Mouse (Mus musculus): ENCODE data around the gene Ptprd.

Gene Ptprd

GRCm38 (mm10) chr4:76865585-76865984 lies 1346.2 kb downstream of the Ptprd start:
- no peak for DNase-seq

- no peak for DNase-seq
Measured at GRCm38 (mm10) chr4:76846265-76846664, 1365.5 kb downstream of the Ptprd start.

GRCm38 (mm10) chr4:76839016-76839415 lies 1372.7 kb downstream of the Ptprd start:
- DNase-seq, result no peak

GRCm38 (mm10) chr4:76812138-76812537 lies 1399.6 kb downstream of the Ptprd start:
- DNase-seq, result no peak

- DNase-seq, result no peak
Measured at GRCm38 (mm10) chr4:76802708-76803107, 1409.1 kb downstream of the Ptprd start.

- no peak for DNase-seq
Measured at GRCm38 (mm10) chr4:76798010-76799007, 1413.5 kb downstream of the Ptprd start.

GRCm38 (mm10) chr4:76785389-76785788 lies 1426.4 kb downstream of the Ptprd start:
- no peak for DNase-seq

GRCm38 (mm10) chr4:76779558-76780124 lies 1432.1 kb downstream of the Ptprd start:
- no peak for DNase-seq

- no peak for DNase-seq
Measured at GRCm38 (mm10) chr4:76766918-76767317, 1444.8 kb downstream of the Ptprd start.

- no peak for DNase-seq
Measured at GRCm38 (mm10) chr4:76766429-76766828, 1445.3 kb downstream of the Ptprd start.

GRCm38 (mm10) chr4:76750709-76751108 lies 1461.1 kb downstream of the Ptprd start:
- no peak for DNase-seq

GRCm38 (mm10) chr4:76735831-76736230 lies 1475.9 kb downstream of the Ptprd start:
- no peak for DNase-seq

GRCm38 (mm10) chr4:76675726-76676125 lies 1536.0 kb downstream of the Ptprd start:
- DNase-seq, result no peak

GRCm38 (mm10) chr4:76673224-76673623 lies 1538.5 kb downstream of the Ptprd start:
- DNase-seq, result no peak

- DNase-seq, result no peak
Measured at GRCm38 (mm10) chr4:76672653-76673052, 1539.1 kb downstream of the Ptprd start.

- no peak for DNase-seq
Measured at GRCm38 (mm10) chr4:76661725-76662124, 1550.0 kb downstream of the Ptprd start.

- no peak for DNase-seq
Measured at GRCm38 (mm10) chr4:76660146-76660545, 1551.6 kb downstream of the Ptprd start.

- no peak for DNase-seq
Measured at GRCm38 (mm10) chr4:76656734-76657133, 1555.0 kb downstream of the Ptprd start.

- no peak for DNase-seq
Measured at GRCm38 (mm10) chr4:76652971-76653370, 1558.8 kb downstream of the Ptprd start.

- no peak for DNase-seq
Measured at GRCm38 (mm10) chr4:76621740-76622139, 1590.0 kb downstream of the Ptprd start.

GRCm38 (mm10) chr4:76616614-76617013 lies 1595.1 kb downstream of the Ptprd start:
- no peak for DNase-seq

- no peak for DNase-seq
Measured at GRCm38 (mm10) chr4:76608246-76608645, 1603.5 kb downstream of the Ptprd start.

GRCm38 (mm10) chr4:76606808-76607207 lies 1605.0 kb downstream of the Ptprd start:
- no peak for DNase-seq

GRCm38 (mm10) chr4:76590722-76591121 lies 1621.0 kb downstream of the Ptprd start:
- no peak for DNase-seq
